Mouse (Mus musculus): Measurements from ENCODE around the gene Ddx47. TPM values are rescaled to one million over a fixed set of nuclear protein-coding genes. Genes with fewer than 3 reads are reported as not detected.

Gene Ddx47
- 158 TPM for polyA plus RNA-seq (2014; fragmentation: Illumina TruSeq; extraction: RNeasy Lipid Tissue Mini Kit (QIAGEN cat#74804); ENCODE audit: low read depth, low replicate concordance)

GRCm38 (mm10) chr6:135011048-135011733, at the start of gene Ddx47:
Ddx47 (plus strand) TSS chr6:135011612.

GRCm38 (mm10) chr6:134981231-134982062, 30.0 kb upstream of the Ddx47 start, which contains the start of gene Apold1:
Apold1 (plus strand) TSS chr6:134981718.

GRCm38 (mm10) chr6:135065236-135065957, 54.0 kb downstream of the Ddx47 start, which contains the start of gene Gprc5a:
Gprc5a (plus strand) TSS chr6:135065651.

Other genes with a start within 250 kb of the Ddx47 start
- 80.7 TPM for gene Dusp16, start 219.0 kb upstream of the Ddx47 start, polyA plus RNA-seq (2014; fragmentation: Illumina TruSeq; extraction: RNeasy Lipid Tissue Mini Kit (QIAGEN cat#74804); ENCODE audit: low read depth, low replicate concordance)
- gene Crebl2, start 181.5 kb upstream of the Ddx47 start, polyA plus RNA-seq (2014; fragmentation: Illumina TruSeq; extraction: RNeasy Lipid Tissue Mini Kit (QIAGEN cat#74804); ENCODE audit: low read depth, low replicate concordance) = 34.6 TPM
- 2.1 TPM for gene Gpr19, start 113.0 kb upstream of the Ddx47 start, polyA plus RNA-seq (2014; fragmentation: Illumina TruSeq; extraction: RNeasy Lipid Tissue Mini Kit (QIAGEN cat#74804); ENCODE audit: low read depth, low replicate concordance)
- 274 TPM for gene Cdkn1b, start 91.2 kb upstream of the Ddx47 start, polyA plus RNA-seq (2014; fragmentation: Illumina TruSeq; extraction: RNeasy Lipid Tissue Mini Kit (QIAGEN cat#74804); ENCODE audit: low read depth, low replicate concordance)
- gene Apold1, start 29.9 kb upstream of the Ddx47 start, polyA plus RNA-seq (2014; fragmentation: Illumina TruSeq; extraction: RNeasy Lipid Tissue Mini Kit (QIAGEN cat#74804); ENCODE audit: low read depth, low replicate concordance) = 6.2 TPM
- gene Gprc5a, start 54.0 kb downstream of the Ddx47 start, polyA plus RNA-seq (2014; fragmentation: Illumina TruSeq; extraction: RNeasy Lipid Tissue Mini Kit (QIAGEN cat#74804); ENCODE audit: low read depth, low replicate concordance) = 44.1 TPM
- not detected for gene Gprc5d, start 106.7 kb downstream of the Ddx47 start, polyA plus RNA-seq (2014; fragmentation: Illumina TruSeq; extraction: RNeasy Lipid Tissue Mini Kit (QIAGEN cat#74804); ENCODE audit: low read depth, low replicate concordance)
- 2.0 TPM for gene Fam234b, start 186.4 kb downstream of the Ddx47 start, polyA plus RNA-seq (2014; fragmentation: Illumina TruSeq; extraction: RNeasy Lipid Tissue Mini Kit (QIAGEN cat#74804); ENCODE audit: low read depth, low replicate concordance)
- 1.5 TPM for gene Hebp1, start 186.4 kb downstream of the Ddx47 start, polyA plus RNA-seq (2014; fragmentation: Illumina TruSeq; extraction: RNeasy Lipid Tissue Mini Kit (QIAGEN cat#74804); ENCODE audit: low read depth, low replicate concordance)
- gene Gsg1, start 242.7 kb downstream of the Ddx47 start, polyA plus RNA-seq (2014; fragmentation: Illumina TruSeq; extraction: RNeasy Lipid Tissue Mini Kit (QIAGEN cat#74804); ENCODE audit: low read depth, low replicate concordance) = not detected